Mouse (Mus musculus) adrenal gland, adult (tissue): ENCODE results near the gene Mst1.

Experiments used
- DNase-seq, 2 experiments: peaks; one replicate each; pipeline ENCODE4 v3.0.0; 2022 to 2023; ENCODE audit warnings: low spot score in 1 of 2; ENCODE audit not compliant: inconsistent age in 2 of 2

The Mst1 gene

DNA sequence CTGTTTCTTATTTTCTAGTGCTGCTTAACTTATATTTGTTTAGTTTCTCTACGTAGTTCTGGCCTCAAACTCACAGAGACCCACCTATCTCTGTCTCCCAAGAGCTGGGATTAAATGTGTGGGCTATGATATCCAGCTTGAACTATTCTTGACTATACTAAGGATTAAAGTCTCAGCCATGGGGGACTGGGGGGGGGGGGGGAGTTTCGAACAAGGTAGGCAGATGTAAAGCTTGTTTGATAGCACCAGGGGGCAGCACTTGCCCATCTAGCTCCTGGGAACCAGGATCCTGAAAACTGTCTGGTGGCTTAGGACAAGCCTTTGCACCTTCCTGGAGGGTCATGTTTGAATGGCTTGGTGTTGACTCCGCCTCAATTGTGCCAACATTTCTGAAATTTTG lies 15.3 kb downstream of the Mst1 start:
- peak; percentile 63 to 85 for DNase-seq

DNA sequence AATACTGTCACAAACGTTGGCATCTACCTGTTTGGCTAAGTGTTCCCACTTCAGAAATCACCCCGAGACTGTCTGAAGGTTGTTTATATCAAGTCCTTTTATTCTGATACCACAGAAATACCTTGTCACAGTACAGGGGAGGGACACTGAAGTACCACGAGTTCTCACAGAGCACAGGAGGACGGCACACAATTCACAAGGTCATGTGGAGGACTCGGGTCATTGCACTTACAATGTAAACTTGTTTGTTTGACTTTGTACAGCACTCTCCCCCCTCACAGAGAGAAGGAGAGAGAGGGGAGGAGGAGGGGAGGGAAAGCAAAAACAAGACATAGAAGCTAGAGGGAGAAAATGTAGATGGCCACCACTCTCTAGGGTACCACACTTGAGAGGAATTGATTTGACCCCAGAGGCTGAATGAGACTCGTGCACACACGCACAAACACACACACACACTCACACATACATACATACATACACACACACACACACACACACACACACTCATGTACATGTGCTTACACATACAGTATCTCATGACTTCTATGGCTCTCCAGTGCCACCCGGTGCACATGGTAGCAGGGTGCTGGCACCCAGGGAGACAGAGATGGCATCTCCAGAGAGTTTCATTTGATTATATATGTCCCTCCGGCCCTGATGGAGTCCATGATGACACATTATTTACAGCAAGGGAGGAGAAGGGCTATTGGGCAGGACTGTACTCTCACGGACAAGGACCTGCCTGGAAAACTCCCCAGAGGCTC lies 15.9 kb downstream of the Mst1 start:
- DNase-seq = no peak

DNA sequence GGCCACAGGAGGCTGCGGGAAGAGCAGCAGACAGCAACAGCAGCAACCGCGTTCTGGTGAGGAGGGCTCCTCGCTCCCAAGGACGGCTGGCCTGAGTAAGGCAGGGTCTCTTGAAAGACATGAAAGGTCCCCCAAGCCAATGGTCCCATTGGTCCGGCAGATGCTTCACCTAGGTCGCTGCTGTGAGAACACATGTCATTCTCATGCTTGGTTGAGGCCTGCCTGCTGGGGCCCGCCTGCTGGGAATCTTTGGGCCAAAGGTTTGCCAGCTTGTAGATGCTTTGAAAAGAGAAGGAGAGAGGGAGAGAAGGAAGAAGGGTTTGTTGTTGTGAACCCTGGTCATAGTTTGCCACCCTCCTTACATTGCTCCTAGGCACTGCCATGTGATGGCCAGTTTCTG lies 19.4 kb downstream of the Mst1 start:
- no peak for DNase-seq

DNA sequence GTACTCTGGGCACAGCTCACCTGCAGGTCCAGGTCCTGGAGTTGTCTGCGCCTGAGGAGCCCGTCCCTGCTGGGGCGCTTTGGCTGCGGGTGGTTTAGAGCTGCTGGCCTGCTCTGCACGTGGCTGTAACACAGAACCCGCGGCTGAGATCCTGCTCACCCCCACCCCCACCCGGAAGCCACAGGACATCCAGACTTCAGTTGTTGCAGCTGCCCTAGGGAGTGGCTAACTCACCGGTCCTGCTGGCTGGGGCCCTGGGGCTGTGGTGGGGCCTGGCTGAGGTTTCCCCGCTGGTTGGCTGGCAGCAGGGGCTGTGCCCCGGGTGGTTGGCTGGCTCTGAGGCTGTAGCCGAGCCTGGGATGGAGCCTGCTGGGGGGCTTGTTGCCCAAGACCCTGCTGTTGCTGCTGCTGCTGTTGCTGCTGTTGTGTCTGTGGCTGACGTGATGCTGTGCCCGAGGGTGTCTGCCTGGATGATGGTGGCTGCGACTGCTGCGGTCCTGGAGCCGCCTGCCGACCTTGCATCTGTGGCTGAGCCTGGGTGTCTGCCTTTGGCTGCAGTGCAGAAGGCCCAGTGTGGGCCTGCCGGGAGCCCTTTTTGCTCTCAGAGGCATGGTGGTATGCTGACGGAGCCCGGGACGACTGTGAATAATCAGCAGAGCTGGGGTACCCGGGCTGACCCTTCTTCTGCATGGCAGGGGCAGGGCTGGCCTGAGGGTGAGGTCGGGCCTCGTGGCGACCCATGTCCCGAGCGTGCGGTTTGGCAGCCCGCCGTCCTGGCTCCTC lies 24.7 kb downstream of the Mst1 start:
- DNase-seq = no peak

DNA sequence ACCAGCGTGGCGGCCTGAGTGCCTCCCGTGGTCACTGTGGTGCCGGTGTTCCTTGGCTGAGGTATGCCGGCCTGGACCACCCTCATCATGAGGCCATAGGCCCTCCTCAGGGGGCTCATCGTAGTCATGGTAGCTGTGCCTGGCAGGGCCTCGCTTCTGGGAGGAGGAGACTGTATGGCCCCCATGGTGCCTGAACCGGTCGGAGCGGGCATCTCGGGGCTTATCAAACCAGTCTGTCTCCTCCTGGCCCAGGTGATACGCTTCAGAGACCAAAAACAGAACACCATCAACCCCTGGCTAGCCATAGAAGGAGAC lies 25.3 kb downstream of the Mst1 start:
- DNase-seq = no peak

DNA sequence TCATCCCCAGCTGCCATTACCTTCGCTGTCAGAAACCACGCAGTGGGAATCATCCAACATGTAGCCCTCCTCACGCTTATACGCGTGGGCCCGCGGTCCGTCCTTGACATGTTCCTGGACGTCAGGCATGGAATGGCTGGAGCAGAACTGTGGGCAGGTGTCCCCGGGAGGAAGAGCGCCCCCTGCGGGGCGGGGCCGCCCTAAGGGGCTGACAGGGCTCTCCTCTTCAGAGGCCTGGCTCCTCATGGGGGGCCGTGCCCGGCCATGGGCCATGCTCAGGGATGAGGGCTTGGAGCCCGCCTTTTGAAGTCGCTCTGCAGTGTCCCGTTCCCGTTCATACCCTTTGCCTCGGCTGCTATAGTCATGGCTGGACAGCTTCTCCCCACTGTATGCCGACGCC lies 25.9 kb downstream of the Mst1 start:
- no peak for DNase-seq

DNA sequence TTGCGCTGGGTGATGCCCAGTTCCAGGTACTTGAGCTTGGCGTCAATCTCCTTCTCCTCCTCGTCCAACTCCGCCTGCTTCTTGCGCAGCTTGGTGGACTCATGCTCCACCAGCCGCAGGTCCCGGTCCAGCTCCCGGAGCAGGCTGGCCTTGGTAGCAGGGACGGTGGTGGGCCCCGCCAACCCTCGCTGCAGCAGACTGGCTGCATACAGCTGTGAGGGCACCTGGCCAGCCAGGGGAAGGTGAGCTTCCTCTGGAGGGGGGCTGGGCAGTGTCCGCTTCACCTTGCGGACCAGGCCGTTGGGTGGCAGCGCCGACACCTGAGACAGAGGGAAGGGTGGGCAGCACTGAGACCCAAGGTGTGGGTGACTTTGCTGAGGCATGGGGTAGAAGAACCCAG lies 27.6 kb downstream of the Mst1 start:
- DNase-seq = no peak

DNA sequence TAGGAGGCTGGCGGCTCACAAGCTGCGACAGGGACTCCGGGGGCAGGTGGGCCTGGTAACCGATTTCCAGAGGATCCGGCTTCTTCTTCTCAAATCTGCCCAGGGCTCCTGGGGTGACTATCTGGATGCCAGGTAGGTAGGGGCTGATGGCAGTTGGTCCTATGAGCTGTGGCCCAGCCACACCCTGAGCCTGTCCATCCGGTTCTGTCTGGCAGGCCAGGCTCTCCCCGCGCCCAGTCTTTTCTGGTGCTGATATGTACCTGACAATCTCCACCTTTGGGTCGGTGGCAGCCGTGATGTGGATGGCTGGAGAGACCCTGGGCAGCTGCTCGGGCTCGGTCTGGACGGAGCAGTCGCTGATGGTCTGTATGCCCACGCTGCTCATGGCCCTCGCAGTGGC lies 29.9 kb downstream of the Mst1 start:
- DNase-seq = no peak

DNA sequence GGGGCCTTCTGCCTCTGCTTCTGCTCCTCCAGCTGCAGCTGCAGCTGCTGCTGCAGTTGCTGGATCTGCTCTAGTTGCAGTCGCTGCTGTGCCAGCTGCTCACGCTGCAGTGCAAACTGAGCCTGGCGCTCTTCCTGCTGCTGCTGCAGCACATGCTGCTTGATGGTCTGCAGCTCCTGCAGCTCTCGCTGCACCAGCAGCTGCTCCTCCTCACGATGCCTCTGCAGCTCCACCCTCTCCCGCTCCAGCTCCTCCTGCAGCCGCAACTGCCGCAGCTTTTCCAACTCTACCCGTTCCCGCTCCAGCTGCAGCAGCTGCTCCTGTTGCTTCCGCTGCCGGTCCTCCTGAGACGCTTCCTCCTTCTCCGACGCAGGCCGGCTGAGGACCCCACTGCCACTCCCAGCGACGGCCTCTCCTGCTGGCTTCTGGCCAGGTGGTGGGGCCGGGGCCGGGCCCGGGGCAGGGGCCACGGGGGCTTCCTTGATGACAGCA lies 30.9 kb downstream of the Mst1 start:
- no peak for DNase-seq

DNA sequence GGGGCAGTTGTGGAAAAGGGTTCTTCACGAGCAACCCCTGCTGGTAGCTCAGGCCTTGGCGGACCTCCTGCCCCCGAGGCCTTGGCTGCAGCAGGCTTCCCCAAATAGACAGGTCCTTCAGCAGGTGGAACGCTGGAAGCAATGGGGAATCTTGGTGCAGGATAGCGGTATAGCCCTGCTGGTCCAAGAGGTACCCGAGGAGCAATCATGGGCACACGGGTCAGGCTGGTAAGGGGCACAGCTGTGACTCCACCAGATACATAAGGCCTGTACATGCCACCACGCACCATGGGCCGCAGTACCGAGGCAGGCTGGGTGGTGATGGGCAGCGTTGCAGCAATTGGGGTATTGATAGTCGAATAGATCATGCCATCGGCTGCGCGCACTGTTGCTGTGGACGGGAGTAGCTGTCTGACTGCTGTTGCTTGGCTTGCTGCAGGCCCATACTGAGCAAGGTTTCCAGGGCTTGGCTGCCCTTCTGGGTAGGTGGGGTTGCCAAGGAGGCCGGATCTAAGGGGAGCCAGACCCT lies 31.4 kb downstream of the Mst1 start:
- DNase-seq = no peak

DNA sequence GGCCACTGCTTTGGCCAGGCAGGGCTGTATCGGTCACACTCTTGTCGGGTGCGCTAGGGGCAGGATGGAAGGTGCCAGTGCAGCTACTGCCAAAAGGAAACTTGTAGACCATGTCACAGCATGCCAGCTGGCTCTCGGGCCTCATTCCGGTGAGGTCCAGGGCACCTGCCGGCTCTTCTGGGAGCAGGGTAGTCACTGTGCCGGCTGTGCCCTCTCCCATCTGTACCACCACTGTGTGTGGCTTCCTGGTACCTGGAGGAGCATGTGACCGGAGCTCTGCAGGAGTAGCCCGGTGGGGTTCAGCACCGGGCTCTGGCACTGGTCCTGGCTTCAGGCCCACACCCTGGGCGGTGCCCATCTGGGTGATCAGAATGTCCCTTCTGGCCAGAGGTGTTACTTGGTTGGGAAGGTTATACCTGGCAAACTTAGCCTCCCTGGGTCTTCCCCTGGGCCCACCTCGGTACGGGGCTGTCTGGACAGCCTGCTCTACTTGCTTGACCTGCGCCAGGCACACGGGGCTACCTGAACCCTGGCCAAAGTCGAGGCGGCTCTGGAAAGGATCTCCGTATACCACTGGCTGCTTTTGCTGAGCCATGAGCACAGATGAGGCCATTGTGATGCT lies 32.6 kb downstream of the Mst1 start:
- DNase-seq = no peak

DNA sequence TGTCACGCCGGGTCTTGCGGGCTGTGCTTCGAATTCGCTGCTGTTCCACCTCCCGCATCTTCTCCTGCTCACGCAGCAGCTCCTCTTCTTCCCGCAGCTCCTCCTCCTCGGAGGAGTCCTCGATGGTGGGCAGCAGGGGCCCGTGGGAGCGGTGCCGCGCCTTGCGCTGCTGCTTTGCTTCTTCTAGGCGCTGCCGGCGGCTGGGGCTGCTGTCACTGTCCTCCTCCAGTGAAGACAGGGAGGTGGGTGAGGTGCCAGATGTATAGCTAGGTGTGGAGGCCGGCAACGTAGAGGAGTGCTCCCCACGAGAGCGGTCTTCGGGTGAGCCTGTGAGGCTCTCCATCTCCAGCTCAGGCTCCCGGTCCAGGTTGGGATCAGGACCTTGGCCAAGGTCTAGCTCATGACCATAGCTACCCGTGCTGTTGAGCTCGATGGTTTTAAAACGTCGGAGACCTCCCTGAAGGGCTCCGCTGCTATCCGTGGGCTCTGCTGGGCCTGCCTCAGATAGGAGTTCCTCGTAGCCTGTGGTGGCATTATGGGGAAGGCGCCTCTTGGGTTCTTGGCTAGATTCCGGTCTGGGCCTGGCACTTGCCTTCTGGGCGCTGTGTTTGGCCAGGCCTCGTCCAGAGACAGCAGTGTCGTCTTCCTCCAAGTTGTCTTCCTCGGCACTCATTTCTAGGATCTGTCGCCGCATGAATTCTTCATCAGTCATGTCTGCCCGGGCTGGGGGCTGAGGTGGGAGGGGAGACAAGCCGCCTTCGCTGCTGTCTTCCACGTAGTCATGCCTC lies 35.2 kb downstream of the Mst1 start:
- DNase-seq = no peak

DNA sequence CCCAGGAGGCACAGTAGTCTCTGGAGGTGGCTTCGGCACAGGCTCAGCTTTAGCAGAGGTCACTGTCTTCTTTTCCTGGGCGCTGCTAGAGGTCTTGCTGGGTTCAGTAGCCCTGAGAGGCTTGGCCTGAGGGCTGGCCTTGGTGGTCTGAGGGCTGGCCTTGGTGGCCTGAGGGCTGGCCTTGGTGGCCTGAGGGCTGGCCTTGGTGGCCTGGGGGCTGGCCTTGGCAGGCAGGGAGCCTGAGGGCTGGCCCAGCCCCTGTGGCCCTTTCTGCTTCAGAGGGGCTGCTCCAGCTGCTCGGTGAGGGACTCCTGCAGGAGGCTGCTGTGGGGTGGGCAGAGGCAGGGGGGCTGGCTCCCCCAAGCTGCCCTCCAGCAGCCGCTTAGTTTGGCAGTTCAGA lies 36.9 kb downstream of the Mst1 start:
- DNase-seq = peak; percentile 89 to 92

DNA sequence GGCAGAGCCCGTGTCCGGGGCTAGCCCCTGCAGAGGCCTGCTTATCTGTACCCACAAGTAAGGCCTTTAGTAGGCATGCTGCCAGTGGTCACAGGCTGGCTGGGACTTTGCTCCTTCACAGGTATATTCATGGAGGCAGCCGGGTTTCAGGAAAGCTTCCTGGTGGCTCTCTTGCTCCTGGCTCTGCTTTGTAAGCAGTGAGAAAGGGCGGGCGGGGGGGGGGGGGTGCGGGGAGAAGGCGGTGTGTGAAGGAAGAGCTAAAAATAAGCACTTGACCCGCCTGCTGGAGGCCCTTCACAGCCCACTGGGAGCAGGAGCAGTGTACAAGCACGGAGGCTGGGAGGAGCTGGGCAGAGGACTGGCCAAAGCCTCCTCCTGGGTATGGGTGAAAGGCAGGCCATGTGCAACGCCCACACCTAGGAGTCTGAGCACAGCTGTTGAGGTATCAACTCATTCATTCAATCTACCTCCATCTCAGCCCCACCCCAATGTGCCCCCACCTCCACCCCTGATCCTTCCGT lies 39.7 kb downstream of the Mst1 start:
- peak in 1 of 2 experiments; percentile 65 for DNase-seq

DNA sequence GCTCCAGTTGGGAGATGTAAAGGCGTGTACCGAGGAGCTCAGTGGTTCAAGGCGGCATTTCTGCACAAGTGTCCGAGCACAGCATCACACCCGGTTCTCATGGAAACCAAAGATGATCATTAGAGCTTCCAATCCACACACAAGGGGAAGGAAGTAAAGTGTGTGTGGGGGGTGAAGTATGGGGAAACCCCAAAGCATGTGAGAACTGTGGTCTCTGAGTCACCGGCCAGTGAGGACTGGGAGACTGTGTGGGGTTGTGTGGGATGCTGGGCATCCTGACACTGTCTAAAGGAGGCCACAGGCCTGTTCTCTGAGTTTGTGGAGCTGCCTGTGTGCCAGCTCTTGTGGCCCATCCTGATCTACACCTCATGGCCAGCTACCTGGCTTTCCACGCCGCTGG lies 40.4 kb downstream of the Mst1 start:
- no peak for DNase-seq

DNA sequence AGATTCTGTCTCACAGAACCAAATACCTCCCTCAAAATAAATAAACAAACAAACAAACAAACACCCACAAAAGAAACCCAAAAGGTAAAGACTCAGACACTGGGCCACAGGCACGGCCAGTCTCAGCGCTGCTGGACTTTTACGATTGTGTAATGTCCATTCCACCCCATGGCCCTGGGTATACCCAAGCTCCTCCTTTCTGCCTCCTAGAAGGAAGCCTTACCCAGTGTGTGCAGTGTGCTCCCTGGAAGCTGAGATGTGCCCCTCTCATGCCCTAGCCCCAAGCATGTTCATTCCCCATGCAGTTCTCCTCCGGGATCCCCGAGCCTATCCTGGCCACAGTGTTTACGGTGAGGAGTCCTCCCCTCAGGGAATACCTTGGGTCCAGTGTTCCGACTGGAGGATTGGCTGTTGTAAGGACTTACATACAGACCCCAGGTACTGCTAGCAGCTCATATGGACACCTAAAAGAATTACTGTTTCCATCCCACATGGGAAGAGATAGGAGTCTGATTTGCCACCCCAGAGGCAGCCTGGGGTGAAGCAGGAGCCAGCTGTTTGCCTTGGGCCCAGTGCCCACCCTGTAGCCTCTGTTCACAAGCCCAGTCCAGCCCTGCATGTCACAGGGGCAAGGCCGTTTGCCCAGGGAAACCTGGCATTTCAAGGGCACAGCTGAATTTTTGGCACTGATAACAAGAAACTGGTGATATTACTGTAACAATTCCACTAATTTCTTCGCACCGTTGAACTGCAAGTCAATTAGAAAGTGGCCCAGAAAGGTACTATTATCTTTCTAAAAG lies 41.1 kb downstream of the Mst1 start:
- peak; percentile 87 to 93 for DNase-seq

DNA sequence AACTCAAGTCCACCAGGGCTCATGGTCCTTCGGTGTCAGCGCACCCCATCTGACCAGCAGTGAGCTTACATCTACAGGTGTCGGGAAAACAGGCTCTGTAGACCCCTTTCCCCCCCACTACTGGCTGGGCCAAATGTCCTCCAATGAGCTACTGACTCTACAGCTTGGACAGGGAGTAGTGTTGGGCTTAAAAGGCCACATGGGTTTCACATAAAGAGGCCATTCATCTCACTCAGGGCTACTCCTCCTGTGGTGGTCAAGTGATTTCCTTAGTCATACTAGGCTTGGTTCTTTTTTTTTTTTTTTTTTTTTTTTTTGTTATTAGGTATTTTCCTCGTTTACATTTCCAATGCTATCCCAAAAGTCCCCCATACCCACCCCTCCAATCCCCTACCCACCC lies 43.7 kb downstream of the Mst1 start:
- peak in 1 of 2 experiments; percentile 36 for DNase-seq

DNA sequence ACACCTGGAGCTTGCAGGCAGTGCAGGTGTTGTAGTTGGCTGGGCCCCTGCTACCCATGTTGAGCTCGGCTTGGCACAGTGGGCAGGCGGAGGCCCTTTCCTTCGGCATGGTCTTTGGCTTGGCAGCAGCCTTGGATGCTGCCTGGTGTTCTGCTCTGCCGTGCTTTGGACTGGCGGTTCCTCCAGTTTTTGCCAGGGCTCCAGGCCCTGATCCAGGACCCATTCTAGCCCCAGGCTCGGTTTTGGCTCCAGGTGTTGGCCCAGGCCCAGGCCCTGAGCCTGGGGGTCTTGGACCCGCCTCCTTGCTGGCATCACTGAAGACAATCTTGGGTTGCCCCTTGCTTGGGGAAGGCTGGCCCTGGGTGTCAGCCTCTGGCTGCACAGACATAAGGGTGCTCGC lies 45.5 kb downstream of the Mst1 start:
- DNase-seq = no peak

DNA sequence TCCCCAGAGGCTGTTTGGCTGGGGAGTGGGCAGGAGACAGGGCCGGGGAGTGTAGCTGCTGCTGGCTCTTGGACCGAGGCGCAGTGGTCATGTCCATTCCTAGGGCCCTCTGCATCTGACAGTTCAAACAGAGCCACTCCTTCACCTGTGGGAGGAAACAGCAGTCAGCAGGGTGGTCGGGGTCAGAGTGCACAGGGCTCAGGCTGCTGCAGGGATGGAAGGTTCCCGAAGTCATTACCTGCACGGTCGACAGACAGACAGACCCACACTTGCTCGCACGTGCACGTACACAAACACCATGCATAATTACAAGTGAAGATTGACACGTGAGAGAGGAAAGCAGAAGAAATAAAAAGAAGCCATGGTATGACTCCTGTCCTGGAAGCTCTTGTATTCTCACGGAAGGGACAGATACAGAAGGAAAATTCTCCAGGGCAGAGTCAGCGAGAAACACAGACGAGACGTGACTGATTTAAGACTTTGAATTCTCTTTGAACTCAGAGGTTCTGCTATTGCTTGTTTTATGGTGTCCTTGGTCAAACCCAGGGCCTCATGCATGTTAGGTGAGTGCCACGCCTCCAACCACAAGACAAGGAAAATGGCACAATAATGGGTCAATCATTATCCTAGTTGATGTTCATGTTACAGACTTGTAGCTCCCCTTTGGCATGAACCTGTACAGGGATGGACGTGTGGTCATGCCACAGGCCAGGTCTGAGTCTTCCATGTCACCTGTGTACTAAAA lies 46.4 kb downstream of the Mst1 start:
- DNase-seq = peak in 1 of 2 experiments; percentile 62
